Mouse (Mus musculus) gonadal fat pad, adult 2 months (tissue): ENCODE measurements around the gene Rpl32. TPM values are rescaled to one million over a fixed set of nuclear protein-coding genes. Genes with fewer than 3 reads are reported as not detected.
A peak's percentile ranks its signal among the peaks of the same experiment; 100 is the strongest.
"Not testable (repeated sequence)": the region's sequence is repeated elsewhere in the genome, so short reads cannot be mapped to it uniquely, and the experiment has no call there.

ENCODE experiments used
- DNase-seq: peaks from one replicate; pipeline ENCODE4 v3.0.0-alpha.2; 2012; ENCODE audit warnings: low read depth
- polyA plus RNA-seq: library from polyadenylated mRNA; depleted of rRNA; stranded (reverse); fragments of >200 nt; gene quantifications from 2 replicates; pipeline ENCODE4 v1.2.3, GENCODE M21; 2012; rRNA removed

Gene Rpl32
- polyA plus RNA-seq: 938 and 1,112 TPM in 2 replicates

DNA sequence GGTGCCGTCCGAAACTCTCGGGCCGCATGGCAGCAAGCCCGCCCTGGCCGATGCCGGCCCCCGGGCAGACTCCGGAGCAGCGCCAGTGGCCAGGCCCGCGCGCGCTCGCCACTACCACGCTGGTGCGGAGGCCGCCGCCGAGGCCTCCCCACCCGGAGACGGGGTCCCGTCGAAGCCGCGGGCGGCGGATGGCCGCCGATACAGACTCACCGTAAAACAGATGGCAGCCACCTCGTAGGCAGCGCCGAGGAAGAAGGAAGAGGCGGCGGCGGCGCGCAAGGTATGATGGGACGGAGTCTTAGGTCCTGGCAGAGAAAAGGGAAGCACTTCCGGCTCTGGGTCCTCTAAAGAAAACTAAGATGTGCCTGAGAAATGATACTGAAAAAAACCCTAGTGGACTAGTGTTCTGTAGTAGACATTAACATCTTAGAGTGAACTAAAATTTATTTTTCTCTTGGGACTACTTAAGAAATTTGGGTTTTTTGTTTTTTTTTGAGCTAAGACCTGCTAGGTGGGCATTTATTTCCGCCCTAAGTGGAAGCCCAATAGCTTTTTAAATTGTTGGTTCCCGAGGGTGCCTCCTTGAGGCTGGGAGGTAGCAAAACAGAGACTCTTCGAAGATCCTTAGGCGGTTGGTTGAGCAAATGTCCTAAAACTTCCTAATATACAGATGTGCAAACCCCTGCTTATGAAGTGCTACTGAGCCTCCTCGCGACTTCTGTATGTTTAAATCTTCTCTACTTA, at the start of gene Rpl32:
TSS of gene Rpl32 (minus strand) at position 260 of the 744 bp plus-strand sequence.
- DNase-seq: peak; percentile 75

DNA sequence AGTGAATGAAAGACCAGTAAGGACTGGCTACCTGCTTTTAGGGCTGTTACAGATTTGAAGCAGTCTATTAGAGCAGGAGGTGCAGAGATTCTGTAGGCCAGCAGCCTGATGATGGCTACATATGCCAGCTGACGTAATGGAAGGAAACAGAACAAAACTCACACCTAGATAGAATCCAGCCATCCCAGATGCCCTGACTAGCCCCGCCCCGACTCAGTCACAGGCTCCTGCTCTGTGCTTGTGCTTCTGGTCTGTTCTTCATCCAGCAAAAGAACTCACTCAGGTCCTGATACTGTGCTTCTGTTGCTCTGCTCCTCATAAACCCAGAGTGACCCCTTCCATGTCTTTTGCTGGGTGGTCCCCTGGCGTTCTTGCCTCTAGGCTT, 47.8 kb upstream of the Rpl32 start:
- DNase-seq: no peak

DNA sequence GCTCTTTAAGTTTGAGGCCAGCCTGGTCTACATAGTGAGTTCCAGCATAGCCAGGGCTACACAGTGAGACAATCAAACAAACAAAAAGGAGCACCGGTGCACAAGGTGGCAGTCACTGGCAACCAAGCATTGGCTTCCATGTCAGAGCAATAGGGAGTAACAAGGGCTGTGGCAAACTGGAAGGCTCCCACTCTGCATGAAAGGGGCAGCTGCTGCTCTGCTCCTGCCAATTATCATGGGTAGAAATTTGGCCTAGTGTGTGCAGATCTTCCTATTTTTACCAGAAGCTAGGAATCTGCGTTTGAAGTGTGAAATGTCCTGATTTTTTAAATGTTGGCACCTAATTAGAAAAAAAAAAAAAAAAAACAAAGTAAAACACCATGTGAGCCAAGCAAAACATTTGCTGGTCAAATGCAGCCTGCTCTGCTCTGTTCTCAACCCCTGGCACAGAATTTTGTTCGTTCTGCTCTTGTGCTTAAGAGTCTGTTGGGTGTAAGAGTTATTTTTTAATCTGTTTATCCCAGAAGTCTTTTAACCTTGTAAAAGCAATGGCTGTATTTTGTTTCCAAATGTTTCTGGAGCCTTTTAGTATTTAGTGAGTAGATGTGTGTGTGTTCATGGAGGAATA, 47.3 kb upstream of the Rpl32 start:
- DNase-seq: no peak

DNA sequence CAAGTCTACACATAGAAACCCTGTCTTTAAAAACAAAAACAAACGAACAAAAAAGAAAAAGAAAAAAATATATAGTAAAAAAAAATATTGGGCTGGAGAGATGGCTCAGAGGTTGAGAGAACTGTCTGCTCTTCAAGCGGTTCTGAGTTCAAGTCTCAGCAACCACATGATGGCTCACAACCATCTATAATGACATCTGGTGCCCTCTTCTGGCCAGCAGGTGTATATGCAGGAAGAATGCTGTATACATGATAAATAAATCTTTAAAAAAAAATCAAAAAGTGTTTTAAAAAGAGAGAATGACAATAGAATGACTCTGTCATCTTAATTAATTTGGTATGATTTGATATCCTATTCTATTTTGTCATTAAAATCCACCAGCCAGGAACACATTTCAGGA, 45.9 kb upstream of the Rpl32 start:
- DNase-seq: no peak

DNA sequence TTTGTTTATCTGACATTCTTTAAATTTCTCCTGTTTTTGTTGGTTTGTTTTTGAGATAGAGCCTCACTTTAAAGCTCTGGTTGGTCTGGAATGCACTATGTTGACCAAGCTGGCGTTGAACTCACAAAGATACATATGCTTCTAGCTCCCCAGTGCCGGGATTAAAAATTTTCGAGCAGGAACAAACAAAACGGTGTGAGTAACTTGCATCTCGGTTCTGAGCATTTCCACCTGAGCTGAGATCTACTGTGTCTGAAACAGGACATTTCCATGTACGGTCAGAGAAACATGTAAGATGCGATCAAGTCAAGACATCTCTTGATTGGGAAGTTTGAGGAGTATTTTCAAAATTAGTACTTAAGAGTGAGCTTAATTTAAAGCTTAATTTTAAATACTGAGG, 45.4 kb upstream of the Rpl32 start:
- no peak for DNase-seq

GRCm38 (mm10) chr6:115853091-115853813, 44.7 kb upstream of the Rpl32 start, which contains the start of the genes Mbd4 and Ift122:
TSS of gene Mbd4 (minus strand) at chr6:115853371.
TSS of gene Ift122 (plus strand) at chr6:115853470.
- DNase-seq: peak; percentile 88

GRCm38 (mm10) chr6:115852446-115853090, 44.0 kb upstream of the Rpl32 start:
- DNase-seq: no peak

- DNase-seq: no peak
These were observed 40.2 kb upstream of the Rpl32 start for GRCm38 (mm10) chr6:115848598-115849304.

- no peak for DNase-seq
These were observed 38.3 kb upstream of the Rpl32 start for GRCm38 (mm10) chr6:115846640-115847411.

DNA sequence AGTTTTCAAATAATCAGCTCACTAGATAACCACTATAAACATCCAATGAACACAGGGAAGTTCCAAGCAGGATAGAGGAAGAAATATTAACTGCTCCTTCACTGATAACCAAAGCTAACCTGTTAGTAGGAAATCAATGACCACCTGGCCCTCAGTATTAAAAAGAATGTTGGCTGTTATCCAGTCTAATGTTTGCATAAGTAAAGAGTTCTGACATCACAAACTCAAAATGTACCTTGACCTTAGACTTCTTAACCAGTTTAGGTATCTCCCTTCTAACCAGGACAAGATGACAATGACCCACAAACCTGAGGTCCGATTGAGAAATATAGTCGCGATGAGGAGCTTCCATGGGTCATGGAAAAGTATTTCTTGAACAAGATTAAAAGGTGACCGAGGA, 36.5 kb upstream of the Rpl32 start:
- no peak for DNase-seq

DNA sequence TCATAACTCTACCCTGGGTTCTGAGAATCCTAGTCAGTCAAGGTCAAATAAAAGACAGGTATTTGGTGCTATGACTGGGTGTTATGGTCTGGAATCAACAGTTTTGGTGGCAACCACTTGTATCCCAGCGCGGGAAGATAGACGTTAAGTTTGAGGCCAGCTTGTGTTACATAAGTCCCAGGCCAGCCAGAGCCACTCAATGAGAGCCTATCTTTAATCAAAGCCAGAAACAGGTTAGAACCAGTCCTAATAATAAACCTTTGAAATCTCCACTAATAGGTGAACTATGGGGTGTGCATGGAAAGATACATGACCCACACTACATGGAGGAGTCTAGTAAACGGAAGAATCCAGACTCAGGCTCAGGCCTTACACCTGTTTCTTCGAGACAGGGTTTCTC, 30.2 kb upstream of the Rpl32 start:
- no peak for DNase-seq

- peak; percentile 61 for DNase-seq
These were observed 29.6 kb upstream of the Rpl32 start, which contains the start of gene Efcab12 for GRCm38 (mm10) chr6:115838161-115838597. TSS of gene Efcab12 (minus strand) at chr6:115838412.

DNA sequence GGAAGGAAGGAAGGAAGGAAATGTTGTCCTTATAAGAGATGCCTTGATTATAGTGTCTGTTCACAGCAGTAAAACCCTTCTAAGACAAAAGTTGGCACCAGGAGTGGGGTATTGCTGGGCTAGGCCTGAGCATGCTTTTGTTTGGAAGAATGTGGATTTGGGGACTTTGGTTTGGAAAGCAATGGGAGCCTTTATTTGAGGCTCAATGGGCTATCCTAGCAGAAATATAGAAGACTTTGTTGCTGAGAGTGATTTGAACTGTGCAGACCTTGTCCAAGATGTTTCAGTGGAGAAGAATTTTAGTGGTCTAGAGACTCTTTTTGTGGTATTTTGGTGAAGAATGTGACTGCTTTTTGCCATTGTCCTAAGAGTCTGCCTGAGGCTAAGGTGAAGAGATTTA, 25.3 kb upstream of the Rpl32 start:
- no peak for DNase-seq

DNA sequence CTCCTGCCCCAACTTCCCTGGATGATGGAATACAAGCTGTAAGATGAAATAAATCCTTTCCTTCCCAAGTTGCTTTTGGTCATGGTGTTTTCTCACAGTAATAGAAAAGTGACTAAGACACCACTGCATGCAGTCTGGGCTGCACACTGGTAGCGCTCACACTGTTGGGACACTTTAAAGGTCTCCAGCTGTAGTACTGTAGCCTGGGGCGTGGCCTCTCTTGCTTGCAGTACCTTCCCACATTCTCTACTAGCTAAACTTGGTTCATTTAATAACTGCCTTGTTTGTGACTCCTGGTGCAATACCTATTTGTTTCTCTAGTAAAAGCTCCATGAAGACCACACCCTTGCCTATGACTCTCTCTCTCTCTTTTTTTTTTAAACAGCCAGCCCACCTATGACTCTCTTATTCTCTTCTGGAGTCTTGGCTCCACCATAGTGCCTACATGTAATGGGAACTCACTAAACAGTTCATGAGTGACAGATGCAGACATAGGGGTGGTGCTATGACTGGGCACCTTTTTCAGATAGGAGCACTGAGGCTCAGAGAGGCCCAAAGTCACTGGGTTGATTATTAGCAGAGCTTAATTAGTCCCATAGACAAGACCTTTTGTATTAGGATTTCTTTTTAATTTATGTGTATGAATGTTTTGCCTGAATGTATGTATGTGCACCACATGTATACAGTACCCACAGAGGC, 23.8 kb upstream of the Rpl32 start:
- DNase-seq: no peak

DNA sequence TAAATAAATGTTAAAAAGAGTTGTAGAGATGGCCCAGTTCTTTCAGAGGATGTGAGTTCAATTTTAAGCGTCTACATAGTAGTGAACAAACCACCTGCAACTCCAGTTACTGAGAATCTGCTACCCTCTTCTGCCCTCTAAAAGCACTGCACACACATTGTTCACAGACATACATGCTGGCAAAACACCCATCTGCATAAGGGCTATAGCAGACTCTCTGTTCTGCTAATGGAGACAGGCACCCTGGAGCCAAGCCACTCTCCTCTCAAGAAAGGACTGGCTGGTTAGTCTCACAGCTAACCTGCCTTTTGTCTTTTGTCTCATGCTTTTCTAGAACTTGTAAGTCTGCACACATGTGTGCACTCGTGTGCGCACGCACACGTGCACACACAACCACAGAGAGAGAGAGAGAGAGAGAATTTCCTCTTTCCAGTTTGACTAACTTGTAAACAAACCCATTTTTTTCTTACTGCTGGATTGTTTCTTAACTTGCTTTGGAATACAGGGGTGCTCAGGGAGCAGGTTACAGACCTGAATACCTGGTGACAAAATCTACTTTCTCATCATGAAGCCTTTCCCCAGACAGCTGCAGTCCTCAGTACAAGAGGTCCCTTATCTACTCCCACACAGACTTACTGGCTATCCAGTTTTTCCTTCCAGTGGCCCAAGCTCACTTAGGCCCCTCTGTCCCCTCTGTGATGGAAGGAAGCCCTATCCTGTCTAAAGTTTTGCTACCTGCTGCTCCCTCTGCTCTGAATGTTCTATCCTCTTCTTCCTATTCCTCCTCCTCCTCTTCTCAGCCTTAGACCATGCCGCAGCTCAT, 22.4 kb upstream of the Rpl32 start:
- DNase-seq: no peak

DNA sequence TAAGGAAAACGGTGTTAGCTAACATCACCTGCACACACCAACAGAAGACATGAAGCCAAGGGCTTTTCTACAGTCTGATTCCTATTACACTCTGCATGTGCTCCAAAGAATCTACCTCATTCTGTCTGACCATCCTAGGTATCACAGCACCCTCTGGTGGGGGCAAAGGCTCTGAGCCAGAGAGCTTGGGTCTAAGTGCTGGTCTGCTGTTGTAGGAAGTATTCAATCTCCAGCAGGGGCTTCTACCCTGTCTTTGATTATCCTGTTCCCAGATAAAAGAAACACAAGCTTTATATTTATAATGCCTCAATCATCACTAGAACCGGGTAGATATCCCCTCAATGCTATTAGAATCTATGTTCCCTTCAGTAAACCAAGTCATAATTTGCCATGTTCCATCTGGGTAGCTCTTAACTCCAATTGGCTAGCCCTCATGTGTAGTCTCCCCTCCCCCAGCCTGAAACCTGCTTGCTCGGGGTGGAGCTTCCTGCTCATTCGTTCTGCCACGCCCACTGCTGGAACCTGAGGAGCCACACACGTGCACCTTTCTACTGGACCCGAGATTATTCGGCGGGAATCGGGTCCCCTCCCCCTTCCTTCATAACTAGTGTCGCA, 15.4 kb upstream of the Rpl32 start:
- DNase-seq: not testable (repeated sequence)

DNA sequence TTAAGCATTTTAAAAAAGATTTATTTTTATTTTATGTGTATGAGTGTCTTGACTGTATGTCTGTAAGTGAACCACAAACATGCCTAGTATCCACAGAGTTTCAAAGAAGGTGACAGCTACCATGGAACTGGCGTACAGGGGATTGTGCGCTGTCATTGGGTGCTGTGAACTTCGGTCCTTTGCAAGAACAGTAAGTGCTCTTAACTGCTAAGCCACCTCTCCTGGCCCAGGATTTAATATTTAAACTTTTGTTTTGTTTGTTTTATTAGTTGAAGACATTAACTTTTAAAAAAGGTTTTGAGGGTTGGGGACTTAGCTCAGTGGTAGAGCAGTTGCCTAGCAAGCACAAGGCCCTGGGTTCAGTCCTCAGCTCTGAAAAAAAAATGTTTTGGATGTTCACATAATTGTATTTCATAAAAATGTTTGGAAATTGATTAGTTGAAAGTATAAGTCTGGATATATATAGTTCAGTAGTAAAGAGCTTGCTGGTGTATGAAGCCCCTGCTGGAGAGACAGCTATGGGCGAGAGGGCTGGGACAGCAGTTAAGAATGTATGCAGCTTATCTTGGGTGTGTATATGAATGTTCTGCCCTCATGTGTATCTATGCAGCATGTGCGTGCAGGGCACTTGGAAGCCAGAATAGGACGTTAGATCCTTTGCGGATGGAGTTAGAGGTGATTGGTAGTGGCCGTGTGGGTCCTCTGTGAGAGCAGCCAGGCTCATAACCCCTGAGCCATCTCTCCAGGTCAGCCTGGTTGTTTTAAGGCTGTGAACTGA, 12.9 kb upstream of the Rpl32 start:
- no peak for DNase-seq

DNA sequence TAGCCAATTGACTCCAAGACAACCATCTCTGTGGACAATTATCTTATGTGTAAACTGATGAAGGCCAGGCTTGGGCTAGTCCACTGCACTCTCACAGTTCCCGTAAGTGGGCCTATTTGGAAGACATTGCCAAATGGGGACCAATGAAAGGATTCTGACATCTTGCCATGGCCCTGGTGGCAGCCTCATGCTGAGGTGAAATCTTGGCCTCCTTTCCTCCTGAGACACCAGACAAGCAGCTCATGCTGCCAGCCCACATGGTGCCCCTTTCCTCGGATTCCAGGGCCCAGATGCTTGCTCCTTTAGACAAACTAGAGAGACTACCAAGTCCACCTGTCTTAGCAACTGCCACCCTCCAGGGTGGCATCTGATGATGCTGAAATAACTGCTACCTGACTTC, 9.6 kb upstream of the Rpl32 start:
- no peak for DNase-seq
